13 mouse cellular contexts compared by ENCODE assay signal in genomic region chr14:15410686-15411534, GRCm38 (mm10). TPM values are rescaled to one million over a fixed set of nuclear protein-coding genes. Genes with fewer than 3 reads are reported as not detected.
DNase-seq lines count a peak whose midpoint lies in the region; ATAC-seq and TF ChIP-seq lines count a peak whose summit lies in the region.
"Had no signal": no experiment of that assay in that cellular context is flagged by ENCODE, and none has a peak within 500 bp of the region (broad histone marks: within the 10 kb centered on the region; RNA-seq: fewer than 3 reads in every experiment).

No protein-coding gene starts in this region.

- intact Hi-C loops in left cerebral cortex, postnatal 25 days (cut with DNase I): loop anchor here (2.0 to 5.0 kb wide), 3 partner anchors 28 to 89 kb away; partner anchors contain the start of gene Lrrc3b
- intact Hi-C loops in gastrocnemius, postnatal 36 days (cut with DNase I): no loop called here

- no peak overlapping the region for H3K4me3 ChIP-seq in heart, postnatal 0 days (ENCODE audit: low read depth, low read length)
- H3K4me3 ChIP-seq: hindbrain, embryonic 12.5 days had no signal

- TF ChIP-seq EP300 in heart, postnatal 0 days (IDR thresholded peaks at IDR 0.05; ENCODE audit: low read depth): no peak

- H3K9ac ChIP-seq in heart, postnatal 0 days (replicated peaks; ENCODE audit: low read depth, low read length): no peak overlapping the region
- H3K9ac ChIP-seq: hindbrain, embryonic 12.5 days had no signal

- ATAC-seq in heart, postnatal 0 days (ENCODE audit: insufficient read depth, low read depth): no peak
- ATAC-seq in frontal cortex, adult (ENCODE audit: low TSS enrichment): peak; percentile 81
- ATAC-seq: activated CD4-positive, CD25-positive, alpha-beta regulatory T cell, adult 4 months had no signal

- 60% methylated on average over 8 of the region's 8 CpGs for WGBS in heart, postnatal 0 days

- no peak for DNase-seq in heart, postnatal 0 days (ENCODE audit: low spot score)
- DNase-seq in heart, adult 9 months (ENCODE audit: low spot score in 2 of 2): no peak
- DNase-seq in cerebellum, adult 11 months: peak; percentile 35
- DNase-seq in left cerebral cortex, postnatal 25 days (ENCODE audit: low spot score in 2 of 2): peak; percentile 57 to 94
- no peak for DNase-seq in retina, postnatal 1 day
- no peak for DNase-seq in kidney, postnatal 36 days
- DNase-seq in gastrocnemius, postnatal 36 days: no peak
- DNase-seq: lung, postnatal 36 days; thymus, adult 18-20 months had no signal

- H3K9me3 ChIP-seq in heart, postnatal 0 days (replicated peaks; ENCODE audit: control insufficient read depth, low read length): no peaks in the 10 kb centered on the region
- H3K9me3 ChIP-seq: hindbrain, embryonic 12.5 days had no signal

- H3K27ac ChIP-seq in heart, postnatal 0 days (ENCODE audit: low read depth): no peak overlapping the region
- H3K27ac ChIP-seq: hindbrain, embryonic 12.5 days had no signal

- H3K36me3 ChIP-seq in heart, postnatal 0 days (replicated peaks; ENCODE audit: control insufficient read depth, insufficient read depth, low read length): no peaks in the 10 kb centered on the region
- H3K36me3 ChIP-seq: hindbrain, embryonic 12.5 days had no signal

- H3K4me1 ChIP-seq in heart, postnatal 0 days (ENCODE audit: control insufficient read depth, insufficient read depth): no peaks in the 10 kb centered on the region
- H3K4me1 ChIP-seq: hindbrain, embryonic 12.5 days had no signal

- no peak overlapping the region for H3K4me2 ChIP-seq in heart, postnatal 0 days (ENCODE audit: low read depth, low read length)
- H3K4me2 ChIP-seq: hindbrain, embryonic 12.5 days had no signal

- peak; percentile 43 for TF ChIP-seq CTCF in heart, postnatal 0 days (IDR thresholded peaks at IDR 0.05; ENCODE audit: low read depth)

- no peaks in the 10 kb centered on the region for H3K27me3 ChIP-seq in heart, postnatal 0 days (ENCODE audit: control insufficient read depth, insufficient read depth, low read length)
- H3K27me3 ChIP-seq: hindbrain, embryonic 12.5 days had no signal

RNA-seq across cellular contexts. Expression of gene Lrrc3b, which starts 27.9 kb away (rescaled TPM):
- total RNA-seq in heart, postnatal 0 days (2014; rRNA removed; ENCODE audit: low replicate concordance): 12.4 and 23.0 TPM in 2 replicates
- polyA plus RNA-seq in heart, postnatal 0 days (2015; fragmentation: Nextera tagmentation; extraction: Ambion mirVana): 13.2 and 15.0 TPM in 2 replicates
- 10 to 100 TPM; 21.3 to 23.2 TPM for total RNA-seq in left cerebral cortex, postnatal 25 days (2021)
- 1 to 10 TPM; 1.8 to 2.0 TPM for total RNA-seq in gastrocnemius, postnatal 36 days (2021)
- total RNA-seq: common myeloid progenitor, adult 5-6 weeks had no signal
- polyA plus RNA-seq: activated CD4-positive, CD25-positive, alpha-beta regulatory T cell, adult 4 months had no signal

Comparison
In these comparisons a context has a peak if more than half of its experiments do, and no peak if none do; other contexts are left out.
1. DNase-seq: peak in cerebellum, adult 11 months (single experiment) and left cerebral cortex, postnatal 25 days (2 of 2); none in heart, postnatal 0 days (single experiment), heart, adult 9 months (0 of 2), retina, postnatal 1 day (single experiment), kidney, postnatal 36 days (0 of 2) and gastrocnemius, postnatal 36 days (0 of 2).